Mouse (Mus musculus): Measurements from ENCODE around the gene Olfr455. TPM values are rescaled to one million over a fixed set of nuclear protein-coding genes. Genes with fewer than 3 reads are reported as not detected.

The Olfr455 gene
- not detected in 2 replicates for polyA plus RNA-seq (2015; fragmentation: Nextera tagmentation; extraction: Ambion mirVana)

DNA sequence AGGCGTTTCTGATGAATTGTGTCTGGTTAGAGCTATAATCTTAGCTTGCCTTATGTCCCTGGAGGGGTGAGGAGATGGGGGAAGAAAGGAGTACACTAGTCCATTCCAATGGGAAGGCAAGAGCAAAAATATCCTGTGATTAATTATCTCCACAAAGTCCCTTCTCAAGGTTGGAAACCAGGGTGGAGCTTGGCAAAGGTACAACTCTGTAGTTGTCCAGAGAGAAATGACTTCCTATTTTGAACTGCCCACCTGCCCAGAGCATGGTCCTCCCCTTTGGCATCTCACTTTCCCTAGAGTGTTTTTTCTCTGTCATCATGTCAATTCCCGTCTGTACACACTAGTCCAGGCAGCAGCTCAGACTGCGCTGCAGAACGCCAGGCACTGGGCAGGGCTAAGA lies at the start of gene Olfr455:
Olfr455 (minus strand) TSS at position 127 of the 400 bp plus-strand sequence.
- WGBS = 87% methylated on average over 4 of the region's 4 CpGs
- ATAC-seq = no peak
- H3K9ac ChIP-seq = no peak within 1 kb of the TSS
- H3K4me3 ChIP-seq (replicated peaks) = no peak within 1 kb of the TSS
- H3K36me3 ChIP-seq = no peaks in the 10 kb centered on the region
- no peaks in the 10 kb centered on the region for H3K4me1 ChIP-seq (replicated peaks)
- no peak within 1 kb of the TSS for H3K4me2 ChIP-seq (replicated peaks)
- H3K27ac ChIP-seq = no peak within 1 kb of the TSS
- H3K9me3 ChIP-seq = no peaks in the 10 kb centered on the region
- H3K27me3 ChIP-seq (replicated peaks) = no peaks in the 10 kb centered on the region

DNA sequence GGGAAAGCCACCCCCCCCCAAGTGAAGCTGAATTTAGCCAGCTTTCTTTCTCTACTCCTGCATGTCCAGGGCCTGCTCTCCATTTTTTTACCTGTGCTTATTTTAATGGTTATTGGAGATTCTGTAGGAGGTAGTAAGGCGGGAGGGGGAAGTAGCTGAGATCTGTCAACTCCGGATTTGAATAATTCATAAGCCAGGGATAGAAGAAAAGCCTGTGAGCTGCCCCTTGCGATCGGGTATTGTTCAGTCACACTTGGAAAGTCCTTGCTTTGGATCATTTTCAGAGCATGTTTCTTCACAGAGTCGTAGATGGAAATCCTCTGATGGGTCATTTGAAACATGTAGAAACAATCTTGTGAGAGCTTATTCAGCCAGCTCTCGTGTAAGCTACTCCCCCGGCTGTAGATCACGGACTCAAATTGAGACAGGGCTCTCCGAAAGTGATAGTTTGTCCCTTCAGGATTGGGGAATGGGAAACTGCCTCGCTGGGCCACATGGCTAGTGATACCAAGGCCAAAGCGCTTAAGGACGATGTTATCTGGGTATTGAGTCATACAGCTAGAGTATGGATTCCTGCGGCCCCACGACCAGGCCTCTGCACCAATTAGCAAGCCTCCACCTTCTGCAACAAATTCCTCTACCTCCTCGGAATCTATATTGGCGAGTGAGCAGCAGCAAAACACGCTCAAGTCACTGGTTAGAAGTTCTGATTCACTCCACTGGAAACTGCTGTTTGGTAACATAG lies 45.9 kb upstream of the Olfr455 start:
- Histone ChIP-seq H3K9ac (no peak overlapping the region), H3K9me3 (no peaks in the 10 kb centered on the region), H3K36me3 (no peaks in the 10 kb centered on the region), H3K27ac (no peak overlapping the region), H3K4me2 (replicated peaks) (no peak overlapping the region), H3K4me3 (replicated peaks) (no peak overlapping the region), H3K27me3 (replicated peaks) (no peaks in the 10 kb centered on the region), H3K4me1 (replicated peaks) (no peaks in the 10 kb centered on the region)
- ATAC-seq = no peak
- 80% methylated on average over 17 of the region's 17 CpGs for WGBS

DNA sequence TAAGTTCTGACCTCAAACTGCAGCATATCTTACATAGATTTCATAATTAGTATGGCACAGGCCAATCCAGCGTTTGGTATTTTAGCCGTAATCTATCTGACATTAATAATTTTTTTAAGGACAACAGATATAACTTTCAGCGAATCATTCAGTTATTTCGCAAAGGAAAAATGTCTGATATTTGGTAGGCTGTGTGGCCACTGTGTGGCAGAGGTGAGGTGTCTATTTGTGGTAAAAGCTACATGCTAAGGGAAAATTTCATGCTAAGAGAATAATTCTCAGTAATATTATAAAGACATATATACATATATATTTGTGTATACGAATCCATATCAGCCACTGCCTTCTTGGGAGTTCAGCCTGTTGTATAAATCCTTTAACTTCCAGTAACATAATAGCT lies 39.2 kb upstream of the Olfr455 start:
- no peaks in the 10 kb centered on the region for H3K9me3 ChIP-seq
- no peaks in the 10 kb centered on the region for H3K27me3 ChIP-seq (replicated peaks)
- no peak overlapping the region for H3K4me2 ChIP-seq (replicated peaks)
- no peak for ATAC-seq
- no peaks in the 10 kb centered on the region for H3K36me3 ChIP-seq
- H3K4me3 ChIP-seq (replicated peaks) = no peak overlapping the region
- H3K9ac ChIP-seq = no peak overlapping the region
- 81% methylated on average over 5 of the region's 5 CpGs for WGBS
- no peak overlapping the region for H3K27ac ChIP-seq
- no peaks in the 10 kb centered on the region for H3K4me1 ChIP-seq (replicated peaks)

DNA sequence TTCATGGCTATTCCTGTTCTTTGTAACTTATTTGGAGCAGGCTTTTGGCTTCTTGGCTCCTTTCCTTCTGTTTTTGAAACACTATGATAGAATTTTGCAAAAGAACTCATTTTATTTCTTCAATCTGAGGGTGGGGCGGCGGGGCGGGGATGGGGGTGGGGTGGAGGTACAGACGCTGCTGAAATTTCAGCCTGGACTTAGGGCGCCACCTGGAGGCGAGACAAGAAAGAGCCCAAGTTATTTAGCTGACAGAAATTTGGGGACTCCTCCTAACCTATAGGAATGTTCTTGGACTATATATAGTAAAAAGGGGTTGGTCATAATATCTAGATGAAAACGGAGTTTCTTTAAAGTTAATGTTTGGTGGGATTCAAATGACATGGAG lies 36.1 kb upstream of the Olfr455 start:
- Histone ChIP-seq H3K9me3 (no peaks in the 10 kb centered on the region), H3K4me2 (replicated peaks) (peak overlapping the region; percentile 40), H3K27me3 (replicated peaks) (no peaks in the 10 kb centered on the region), H3K4me1 (replicated peaks) (no peaks in the 10 kb centered on the region), H3K9ac (no peak overlapping the region), H3K36me3 (no peaks in the 10 kb centered on the region), H3K27ac (no peak overlapping the region), H3K4me3 (replicated peaks) (no peak overlapping the region)
- peak; percentile 59; the same call in 1 of the 2 replicates for ATAC-seq
- WGBS = 0% methylated on average over 7 of the region's 7 CpGs

DNA sequence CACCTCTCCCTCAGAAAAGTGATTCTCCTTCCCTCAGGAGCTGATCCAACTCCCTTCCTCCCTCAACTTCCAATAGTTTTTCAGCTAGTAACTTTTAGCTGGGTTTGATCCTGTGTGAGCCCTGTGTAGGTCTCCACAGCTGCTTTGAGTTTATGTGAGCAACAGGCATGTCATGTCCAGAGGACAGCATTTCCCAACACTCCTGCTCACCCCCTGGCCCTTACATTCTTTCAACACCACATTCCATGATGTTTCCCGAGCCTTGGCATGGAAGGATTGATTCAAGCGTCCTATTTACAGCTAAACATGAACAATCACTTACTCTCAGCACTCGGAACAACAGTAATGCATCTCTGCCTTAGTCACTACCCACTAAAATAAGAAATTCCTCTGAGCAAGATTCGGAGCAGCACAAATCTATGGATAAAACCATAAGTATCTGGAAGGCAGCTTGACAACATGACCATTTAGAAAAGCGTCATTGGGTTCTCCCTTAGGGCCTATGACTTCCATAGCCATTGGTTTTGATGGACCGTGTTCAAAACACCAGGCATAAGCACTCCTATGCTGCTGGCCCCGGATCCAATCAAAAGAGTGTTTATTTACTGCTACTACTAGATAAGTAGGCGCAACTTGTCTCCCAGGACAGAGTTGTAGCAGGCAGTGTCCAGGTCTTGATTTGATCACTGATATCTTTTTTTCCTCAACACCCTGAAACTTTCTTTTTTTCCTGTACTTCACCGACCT lies 35.5 kb upstream of the Olfr455 start:
- Histone ChIP-seq H3K27me3 (replicated peaks) (no peaks in the 10 kb centered on the region), H3K4me2 (replicated peaks) (peak overlapping the region; percentile 40), H3K9me3 (no peaks in the 10 kb centered on the region), H3K4me1 (replicated peaks) (no peaks in the 10 kb centered on the region), H3K9ac (no peak overlapping the region), H3K36me3 (no peaks in the 10 kb centered on the region), H3K4me3 (replicated peaks) (no peak overlapping the region), H3K27ac (no peak overlapping the region)
- no peak; the same call in 1 of the 2 replicates for ATAC-seq
- 57% methylated on average over 9 of the region's 9 CpGs for WGBS

DNA sequence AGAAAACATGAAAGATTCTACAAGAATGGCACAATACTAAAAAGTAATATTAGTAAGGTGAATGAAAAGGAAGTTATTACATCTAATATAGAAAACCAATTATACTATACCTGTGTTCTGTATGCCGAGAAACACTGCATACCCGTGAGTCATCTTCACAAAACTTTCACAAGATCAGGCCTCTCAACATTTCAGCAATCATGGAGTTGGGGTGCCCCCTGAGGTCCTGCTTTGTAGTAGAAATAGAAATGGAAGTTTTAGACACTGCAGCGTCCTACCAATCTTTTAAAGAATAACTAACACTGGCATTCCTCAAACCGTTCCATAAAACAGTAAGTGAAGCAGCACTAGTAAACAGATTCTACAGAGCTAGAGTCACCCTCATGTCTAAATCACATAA lies 31.3 kb upstream of the Olfr455 start:
- Histone ChIP-seq H3K4me2 (replicated peaks) (no peak overlapping the region), H3K4me3 (replicated peaks) (no peak overlapping the region), H3K27ac (no peak overlapping the region), H3K27me3 (replicated peaks) (no peaks in the 10 kb centered on the region), H3K9me3 (no peaks in the 10 kb centered on the region), H3K4me1 (replicated peaks) (no peaks in the 10 kb centered on the region), H3K36me3 (no peaks in the 10 kb centered on the region), H3K9ac (no peak overlapping the region)
- 70% methylated on average over 4 of the region's 4 CpGs for WGBS
- ATAC-seq = no peak

DNA sequence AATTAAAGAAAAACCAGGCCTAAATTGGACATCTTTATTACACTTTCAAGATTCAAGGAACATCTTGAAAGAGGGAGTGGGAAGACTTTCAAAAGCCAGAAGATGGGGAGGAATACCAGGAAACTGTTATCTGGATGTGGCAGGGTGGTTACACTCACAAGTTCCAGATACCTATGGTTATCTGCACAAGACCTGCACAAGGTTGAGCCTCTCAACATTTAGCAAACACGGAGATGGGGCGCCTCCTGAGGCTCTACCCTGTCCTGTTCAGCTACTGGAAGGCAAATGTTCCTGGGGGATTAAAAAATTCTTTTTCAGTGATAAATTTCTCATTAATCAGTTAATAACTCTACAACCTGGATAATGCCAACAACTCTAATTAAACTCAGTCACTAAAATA lies 30.0 kb upstream of the Olfr455 start:
- Histone ChIP-seq H3K36me3 (no peaks in the 10 kb centered on the region), H3K9me3 (no peaks in the 10 kb centered on the region), H3K4me3 (replicated peaks) (no peak overlapping the region), H3K9ac (no peak overlapping the region), H3K4me1 (replicated peaks) (no peaks in the 10 kb centered on the region), H3K27me3 (replicated peaks) (no peaks in the 10 kb centered on the region), H3K4me2 (replicated peaks) (no peak overlapping the region), H3K27ac (no peak overlapping the region)
- no peak for ATAC-seq
- WGBS = 100% methylated on average over 2 of the region's 2 CpGs

DNA sequence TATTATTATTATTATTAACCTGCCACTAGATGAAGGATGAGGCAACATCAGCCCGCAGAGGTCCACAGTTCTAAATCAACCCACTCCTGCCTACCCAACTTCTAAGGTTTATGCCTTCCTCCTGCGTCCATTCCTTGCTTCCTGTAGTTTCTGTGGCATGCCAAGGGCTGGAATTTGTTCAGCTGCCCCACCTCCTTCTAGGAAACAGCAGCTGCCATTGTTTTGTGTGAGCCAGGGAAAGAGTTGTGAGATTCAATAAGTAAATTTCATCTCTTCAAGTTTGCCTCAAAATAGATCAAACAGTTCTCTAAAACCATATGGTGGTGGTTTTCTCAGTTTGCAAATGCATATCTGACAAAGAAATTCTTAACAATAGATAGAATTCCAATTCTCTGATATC lies 20.8 kb upstream of the Olfr455 start:
- Histone ChIP-seq H3K4me1 (replicated peaks) (no peaks in the 10 kb centered on the region), H3K9me3 (no peaks in the 10 kb centered on the region), H3K4me2 (replicated peaks) (no peak overlapping the region), H3K36me3 (no peaks in the 10 kb centered on the region), H3K9ac (no peak overlapping the region), H3K27ac (no peak overlapping the region), H3K27me3 (replicated peaks) (no peaks in the 10 kb centered on the region), H3K4me3 (replicated peaks) (no peak overlapping the region)
- no peak for ATAC-seq
- 83% methylated on average over 2 of the region's 2 CpGs for WGBS

DNA sequence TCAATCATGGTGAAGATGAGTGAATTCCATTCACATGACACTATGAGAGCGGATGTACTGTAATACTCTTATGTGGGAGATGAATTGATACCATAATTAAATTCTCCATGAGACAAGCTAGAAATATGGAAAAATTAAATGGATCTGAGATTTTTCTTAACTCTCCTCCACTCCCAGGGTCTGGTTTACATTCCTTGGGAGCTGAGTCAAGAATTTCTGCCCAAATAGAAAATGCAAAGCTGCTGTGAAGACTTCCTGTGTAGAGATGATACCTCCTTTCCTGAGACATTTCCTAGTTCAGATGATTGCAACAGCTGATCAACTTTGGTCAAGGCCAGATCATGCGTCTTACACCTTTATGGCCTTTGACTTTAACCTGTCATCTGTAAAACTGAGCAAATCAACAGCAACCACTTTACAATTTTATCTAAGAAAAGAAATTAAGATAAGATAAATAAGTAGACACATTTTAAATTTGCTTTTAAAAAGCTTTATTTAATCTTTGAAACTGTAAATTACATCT lies 18.8 kb upstream of the Olfr455 start:
- Histone ChIP-seq H3K9me3 (no peaks in the 10 kb centered on the region), H3K4me2 (replicated peaks) (no peak overlapping the region), H3K27ac (no peak overlapping the region), H3K4me3 (replicated peaks) (no peak overlapping the region), H3K36me3 (no peaks in the 10 kb centered on the region), H3K27me3 (replicated peaks) (no peaks in the 10 kb centered on the region), H3K4me1 (replicated peaks) (no peaks in the 10 kb centered on the region), H3K9ac (no peak overlapping the region)
- WGBS = 64% methylated on average over 2 of the region's 2 CpGs
- ATAC-seq = no peak

DNA sequence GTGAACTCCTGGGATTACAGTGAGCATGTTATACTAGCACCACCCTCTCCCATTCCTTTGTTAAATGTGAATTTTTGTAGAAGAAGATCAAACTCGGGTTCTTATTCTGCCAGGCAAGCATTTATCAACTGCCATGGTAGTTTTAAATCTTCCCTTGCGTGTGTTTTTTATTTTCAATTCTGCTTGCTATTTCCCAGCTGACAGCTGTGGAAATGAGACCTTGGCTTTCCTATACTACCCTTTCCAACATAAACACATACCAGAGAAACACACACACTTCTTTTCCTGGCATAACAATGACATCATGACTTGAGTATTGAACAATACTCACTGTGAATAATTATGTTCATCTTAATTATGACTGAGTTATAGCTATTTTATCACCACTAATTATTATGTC lies 14.9 kb upstream of the Olfr455 start:
- Histone ChIP-seq H3K4me2 (replicated peaks) (no peak overlapping the region), H3K27me3 (replicated peaks) (no peaks in the 10 kb centered on the region), H3K36me3 (no peaks in the 10 kb centered on the region), H3K4me3 (replicated peaks) (no peak overlapping the region), H3K9ac (no peak overlapping the region), H3K4me1 (replicated peaks) (no peaks in the 10 kb centered on the region), H3K27ac (no peak overlapping the region), H3K9me3 (no peaks in the 10 kb centered on the region)
- WGBS = 41% methylated on average over 2 of the region's 2 CpGs
- no peak for ATAC-seq

DNA sequence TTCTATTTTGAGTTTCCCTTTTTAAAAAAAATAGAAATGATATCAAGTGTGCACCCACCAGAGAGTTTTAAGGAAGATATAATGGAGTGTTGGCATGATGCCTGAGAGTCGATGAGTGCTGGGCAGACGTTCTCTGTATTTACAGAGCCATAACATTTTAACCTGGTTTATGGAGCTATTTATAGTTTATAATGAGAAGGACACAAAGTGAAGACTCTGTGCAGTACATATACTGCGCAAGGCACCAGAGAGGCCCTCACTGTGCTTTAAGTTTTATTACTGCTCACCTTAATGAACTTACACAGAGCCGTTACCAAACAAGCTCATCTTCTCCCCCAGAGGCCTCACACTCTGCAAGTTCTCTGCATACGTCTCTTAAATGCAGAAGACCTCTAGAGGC lies 13.5 kb upstream of the Olfr455 start:
- Histone ChIP-seq H3K9me3 (no peaks in the 10 kb centered on the region), H3K4me3 (replicated peaks) (no peak overlapping the region), H3K9ac (no peak overlapping the region), H3K36me3 (no peaks in the 10 kb centered on the region), H3K4me2 (replicated peaks) (no peak overlapping the region), H3K27ac (no peak overlapping the region), H3K27me3 (replicated peaks) (no peaks in the 10 kb centered on the region), H3K4me1 (replicated peaks) (no peaks in the 10 kb centered on the region)
- ATAC-seq = peak; percentile 59; the same call in 1 of the 2 replicates
- WGBS = 32% methylated on average over 5 of the region's 5 CpGs

DNA sequence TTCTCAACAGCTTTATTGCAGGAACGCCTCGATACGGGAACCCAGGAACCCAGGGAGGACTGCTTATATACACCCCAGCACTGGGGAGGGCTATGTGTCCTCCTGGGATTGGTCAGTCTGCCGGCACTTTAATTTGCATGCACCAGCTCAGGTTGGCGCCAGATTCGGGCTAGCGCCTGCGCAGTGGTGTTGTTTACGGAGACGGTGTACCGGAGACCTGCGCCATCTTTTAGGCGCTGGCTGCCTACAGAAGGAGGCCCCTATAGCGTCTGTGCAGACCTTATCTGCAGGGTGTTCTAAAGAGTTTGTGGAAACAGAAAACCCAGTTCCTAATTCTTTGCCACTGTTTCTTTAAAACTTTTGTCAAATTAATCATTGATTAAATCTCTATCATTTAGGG lies 11.3 kb upstream of the Olfr455 start:
- 96% methylated on average over 14 of the region's 14 CpGs for WGBS

More for the DNA sequence above, 11.3 kb upstream of the Olfr455 start:
- Histone ChIP-seq H3K4me2 (replicated peaks) (no peak overlapping the region), H3K27me3 (replicated peaks) (no peaks in the 10 kb centered on the region), H3K4me1 (replicated peaks) (no peaks in the 10 kb centered on the region), H3K9ac (no peak overlapping the region), H3K27ac (no peak overlapping the region), H3K9me3 (no peaks in the 10 kb centered on the region), H3K36me3 (no peaks in the 10 kb centered on the region), H3K4me3 (replicated peaks) (no peak overlapping the region)
- no peak for ATAC-seq

Measured in intestine, embryonic 15.5 days (tissue).